Mouse (Mus musculus) kidney, embryonic 16.5 days (tissue): ENCODE data around the gene Gm20837. TPM values are rescaled to one million over a fixed set of nuclear protein-coding genes. Genes with fewer than 3 reads are reported as not detected.
"Not testable (repeated sequence)": the region's sequence is repeated elsewhere in the genome, so short reads cannot be mapped to it uniquely, and the experiment has no call there.

ENCODE experiments used
- ATAC-seq: fragments of 200-750 bp; cut with Nextera tagmentation; 2 replicates; pipeline ENCODE4 v1.8.0; 2017; ENCODE audit warnings: moderate TSS enrichment; ENCODE audit not compliant: low FRiP score, low TSS enrichment
- H3K27ac ChIP-seq: fragments of 300-500 bp; sonication (generic); 2 replicates; pipeline ENCODE4 v1.5.1; 2014; ENCODE audit warnings: low read length
- H3K27me3 ChIP-seq: fragments of 300-500 bp; sonication (generic); 2 replicates; pipeline ENCODE4 v1.6.1; 2014; ENCODE audit warnings: low read length, control low read depth, mixed read lengths; ENCODE audit not compliant: insufficient read depth
- H3K36me3 ChIP-seq: fragments of 300-500 bp; sonication (generic); 2 replicates; pipeline ENCODE4 v1.6.1; 2014; ENCODE audit warnings: low read length, control low read depth, mixed read lengths; ENCODE audit not compliant: insufficient read depth
- H3K4me1 ChIP-seq: fragments of 300-500 bp; sonication (generic); 2 replicates; pipeline ENCODE4 v1.6.1; 2014; ENCODE audit warnings: low read length, control low read depth, mixed read lengths; ENCODE audit not compliant: insufficient read depth
- H3K4me2 ChIP-seq: fragments of 300-500 bp; sonication (generic); replicated peaks from 2 replicates; pipeline ENCODE4 v1.6.1; 2014; ENCODE audit warnings: low read depth, low read length
- H3K4me3 ChIP-seq: fragments of 300-500 bp; sonication (generic); 2 replicates; pipeline ENCODE4 v1.5.1; 2014; ENCODE audit warnings: mild to moderate bottlenecking, low read length
- H3K9ac ChIP-seq: fragments of 300-500 bp; sonication (generic); replicated peaks from 2 replicates; pipeline ENCODE4 v1.6.1; 2014; ENCODE audit warnings: low read length
- H3K9me3 ChIP-seq: fragments of 300-500 bp; sonication (generic); 2 replicates; pipeline ENCODE4 v1.6.1; 2016; ENCODE audit warnings: low read length, control low read depth
- WGBS: fragments of 180-500 bp; shearing (Covaris S2); extraction: QIAGEN DNeasy Blood & Tissue Kit; methylation state at CpG from one replicate; pipeline ENCODE4 v1.1.7; 2014; 5-methylcytosine and 5-hydroxymethylcytosine counted together
- polyA plus RNA-seq: library from polyadenylated mRNA; unstranded; fragments of >200 nt; fragmentation: Nextera tagmentation; extraction: Ambion mirVana; gene quantifications from 2 replicates; pipeline ENCODE4 v1.2.1, GENCODE M21; 2015

Gene Gm20837
- not detected in 2 replicates for polyA plus RNA-seq

GRCm38 (mm10) chrY:90400948-90401347 lies at the start of gene Gm20837:
TSS of gene Gm20837 (plus strand) at chrY:90401248.
- H3K9me3 ChIP-seq = not testable (repeated sequence)

More at GRCm38 (mm10) chrY:90400948-90401347, at the start of gene Gm20837:
- no CpG with 5 or more reads among the region's 7 CpGs for WGBS
- H3K9ac ChIP-seq, H3K27ac ChIP-seq, H3K4me2 ChIP-seq, H3K4me3 ChIP-seq, H3K36me3 ChIP-seq, H3K4me1 ChIP-seq, ATAC-seq, H3K27me3 ChIP-seq: not testable (repeated sequence)
